Comparison of ENCODE assay signal across 8 mouse cellular contexts in the genomic region with DNA sequence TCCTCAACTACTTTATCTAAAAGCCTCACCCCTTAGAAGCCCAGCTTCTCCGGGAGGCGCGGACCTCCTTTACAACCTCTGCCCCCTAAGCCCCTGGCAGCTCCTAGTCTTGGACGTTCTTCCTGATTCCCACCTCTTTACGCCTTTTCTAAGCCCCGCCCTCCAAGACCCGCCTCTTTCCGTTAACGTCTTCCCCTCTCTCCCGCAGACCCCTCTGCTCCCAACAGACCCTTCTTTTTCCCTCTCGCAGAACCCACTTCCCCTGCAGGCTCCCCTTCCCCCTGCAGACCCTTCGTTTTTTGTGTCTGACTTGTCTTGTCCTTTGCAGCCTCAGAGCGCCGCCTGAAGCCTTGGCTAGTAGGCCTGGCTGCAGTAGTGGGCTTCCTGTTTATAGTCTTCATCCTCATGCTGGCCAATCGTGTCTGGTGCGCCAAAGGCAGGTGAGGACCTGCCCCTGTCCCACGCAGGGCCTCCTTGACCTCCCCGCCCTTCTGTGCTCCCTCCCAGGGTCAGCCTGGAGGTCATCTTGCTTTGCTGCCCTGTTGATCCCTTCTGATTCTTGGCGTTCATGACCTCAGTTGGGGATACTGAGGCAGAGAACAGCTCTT. TPM values are rescaled to one million over a fixed set of nuclear protein-coding genes. Genes with fewer than 3 reads are reported as not detected.
A peak's percentile ranks its signal among the peaks of the same experiment; 100 is the strongest.
DNase-seq lines count a peak whose midpoint lies in the region; ATAC-seq and TF ChIP-seq lines count a peak whose summit lies in the region.

No protein-coding gene starts in this region.

- H3K36me3 ChIP-seq in spleen, adult 2 months (ENCODE audit: control insufficient read depth, insufficient read depth, low read length), result no peaks in the 10 kb centered on the region; the same call in 1 of the 2 replicates
- peaks cover 21% of the 10 kb centered on the region for H3K36me3 ChIP-seq in limb, embryonic 14.5 days (ENCODE audit: control insufficient read depth, insufficient read depth, low read length)
- H3K36me3 ChIP-seq in neural tube, embryonic 13.5 days, result peaks cover 18% of the 10 kb centered on the region

- TF ChIP-seq CTCF in spleen, adult 2 months (IDR thresholded peaks at IDR 0.05; ENCODE audit: extremely low read depth, insufficient read depth, insufficient read length, insufficient replicate concordance), result no peak

- no peaks in the 10 kb centered on the region for H3K9me3 ChIP-seq in limb, embryonic 14.5 days (ENCODE audit: control insufficient read depth, low read length)
- no peaks in the 10 kb centered on the region for H3K9me3 ChIP-seq in neural tube, embryonic 13.5 days

- H3K4me3 ChIP-seq in spleen, adult 2 months (ENCODE audit: extremely low read depth, insufficient read depth, insufficient read length), result peak overlapping the region; percentile 56; the same call in 1 of the 2 replicates
- H3K4me3 ChIP-seq in limb, embryonic 14.5 days (replicated peaks; ENCODE audit: low read length), result peak overlapping the region; percentile 31
- peak overlapping the region; percentile 15 for H3K4me3 ChIP-seq in neural tube, embryonic 13.5 days

- peak overlapping the region; percentile 20; the same call in 1 of the 2 replicates for H3K27ac ChIP-seq in spleen, adult 2 months (ENCODE audit: insufficient read depth, low read length)
- peak overlapping the region; percentile 55 for H3K27ac ChIP-seq in limb, embryonic 14.5 days (replicated peaks; ENCODE audit: low read depth, low read length)
- peak overlapping the region; percentile 64 for H3K27ac ChIP-seq in neural tube, embryonic 13.5 days (replicated peaks)

- DNase-seq in spleen, adult 2 months (ENCODE audit: low read depth in 1 of 2, low spot score in 2 of 2), result no peak
- no peak for DNase-seq in spleen, postnatal 36 days (ENCODE audit: low spot score in 2 of 2)
- no peak for DNase-seq in limb, embryonic 14.5 days (ENCODE audit: low spot score)
- DNase-seq in Muller cell, postnatal 12 days (ENCODE audit: inconsistent ontology term), result no peak
- no peak for DNase-seq in left cerebral cortex, postnatal 25 days (ENCODE audit: low spot score in 2 of 2)
- DNase-seq in cerebellum, postnatal 14 days, result no peak

- no peak for TF ChIP-seq POLR2A in spleen, adult 2 months (IDR thresholded peaks at IDR 0.05; ENCODE audit: low read depth, low read length)
- TF ChIP-seq POLR2A in limb, embryonic 14.5 days (IDR thresholded peaks at IDR 0.05; ENCODE audit: borderline replicate concordance, extremely low read depth, insufficient read depth, insufficient read length), result no peak

- ATAC-seq in hematopoietic stem cell, adult 5-6 weeks (replicated peaks in 1 of 2; ENCODE audit: insufficient read depth in 1 of 2, low FRiP score in 2 of 2, low TSS enrichment in 1 of 2, low read depth in 1 of 2, poor library complexity in 2 of 2, severe bottlenecking in 2 of 2), result peak; percentile 15 to 43; a peak in 3 of 4 replicates
- ATAC-seq in limb, embryonic 14.5 days (ENCODE audit: low FRiP score, low read depth), result no peak
- ATAC-seq in neural tube, embryonic 13.5 days (ENCODE audit: low read depth), result no peak

- peak overlapping the region; percentile 48 for H3K9ac ChIP-seq in limb, embryonic 14.5 days (ENCODE audit: low read depth, low read length, severe bottlenecking)
- peak overlapping the region; percentile 63 for H3K9ac ChIP-seq in neural tube, embryonic 13.5 days

- H3K4me2 ChIP-seq in limb, embryonic 14.5 days (replicated peaks; ENCODE audit: low read depth, low read length, severe bottlenecking), result peak overlapping the region; percentile 52
- H3K4me2 ChIP-seq in neural tube, embryonic 13.5 days, result peak overlapping the region; percentile 47

- peaks cover 13% of the 10 kb centered on the region; the same call in 1 of the 2 replicates for H3K4me1 ChIP-seq in spleen, adult 2 months (ENCODE audit: control insufficient read depth, insufficient read depth, insufficient read length)
- peaks cover 16% of the 10 kb centered on the region for H3K4me1 ChIP-seq in limb, embryonic 14.5 days (ENCODE audit: control insufficient read depth, insufficient read depth, low read length)
- H3K4me1 ChIP-seq in neural tube, embryonic 13.5 days (replicated peaks), result peaks cover 41% of the 10 kb centered on the region

- intact Hi-C loops in left cerebral cortex, postnatal 25 days (cut with DNase I), result no loop called here

- WGBS in spleen, adult 2 months, result 5% methylated on average over 19 of the region's 19 CpGs
- WGBS in limb, embryonic 14.5 days, result 7% methylated on average over 19 of the region's 19 CpGs
- WGBS in neural tube, embryonic 13.5 days, result 8% methylated on average over 19 of the region's 19 CpGs

- H3K27me3 ChIP-seq in spleen, adult 2 months (ENCODE audit: control insufficient read depth, insufficient read depth, low read length), result no peaks in the 10 kb centered on the region
- no peaks in the 10 kb centered on the region for H3K27me3 ChIP-seq in limb, embryonic 14.5 days (ENCODE audit: control insufficient read depth, insufficient read depth, low read length)
- H3K27me3 ChIP-seq in neural tube, embryonic 13.5 days, result no peaks in the 10 kb centered on the region

RNA-seq across cellular contexts. Expression of a gene that starts 0.7 kb away (rescaled TPM):
- polyA plus RNA-seq in spleen, adult 2 months (2012; rRNA removed), result 18.3 and 22.9 TPM in 2 replicates
- total RNA-seq in hematopoietic stem cell, adult 5-6 weeks (2017), result 17.4 and 20.4 TPM in 2 replicates
- polyA plus RNA-seq in limb, embryonic 14.5 days (2012; rRNA removed), result 7.5 and 7.8 TPM in 2 replicates
- polyA plus RNA-seq in limb, embryonic 14.5 days (2014; fragmentation: Nextera tagmentation; extraction: Ambion mirVana), result 4.3 and 4.6 TPM in 2 replicates
- 1.8 and 3.1 TPM in 2 replicates for polyA plus RNA-seq in neural tube, embryonic 13.5 days (2015; fragmentation: Nextera tagmentation; extraction: Ambion mirVana)
- 1 to 10 TPM in 1 of 2 experiments, under 1 TPM in 1; 0.89 to 1.5 TPM for total RNA-seq in left cerebral cortex, postnatal 25 days (2021)

RNA-seq across cellular contexts. Expression of a gene that starts 4.8 kb away (rescaled TPM):
- polyA plus RNA-seq in spleen, adult 2 months (2012; rRNA removed), result 2.9 and 6.4 TPM in 2 replicates
- total RNA-seq in hematopoietic stem cell, adult 5-6 weeks (2017), result not detected in 2 replicates
- polyA plus RNA-seq in limb, embryonic 14.5 days (2012; rRNA removed), result 6.8 and 9.5 TPM in 2 replicates
- polyA plus RNA-seq in limb, embryonic 14.5 days (2014; fragmentation: Nextera tagmentation; extraction: Ambion mirVana), result 0.99 and 1.2 TPM in 2 replicates
- polyA plus RNA-seq in neural tube, embryonic 13.5 days (2015; fragmentation: Nextera tagmentation; extraction: Ambion mirVana), result 1.3 and 2.5 TPM in 2 replicates
- 1 to 10 TPM; 4.0 to 4.1 TPM for total RNA-seq in left cerebral cortex, postnatal 25 days (2021)

RNA-seq across cellular contexts. Expression of a gene that starts 9.3 kb away (rescaled TPM):
- polyA plus RNA-seq in spleen, adult 2 months (2012; rRNA removed), result 2.3 and 2.9 TPM in 2 replicates
- total RNA-seq in hematopoietic stem cell, adult 5-6 weeks (2017), result 6.9 TPM in 1 of 2 replicates, not detected in the other
- polyA plus RNA-seq in limb, embryonic 14.5 days (2012; rRNA removed), result 4.3 and 5.0 TPM in 2 replicates
- polyA plus RNA-seq in limb, embryonic 14.5 days (2014; fragmentation: Nextera tagmentation; extraction: Ambion mirVana), result 1.1 and 2.9 TPM in 2 replicates
- 5.2 and 8.2 TPM in 2 replicates for polyA plus RNA-seq in neural tube, embryonic 13.5 days (2015; fragmentation: Nextera tagmentation; extraction: Ambion mirVana)
- total RNA-seq in left cerebral cortex, postnatal 25 days (2021), result 1 to 10 TPM; 3.5 to 4.2 TPM

RNA-seq across cellular contexts. Expression of a gene that starts 9.3 kb away (rescaled TPM):
- polyA plus RNA-seq in spleen, adult 2 months (2012; rRNA removed), result 47.9 and 71.7 TPM in 2 replicates
- total RNA-seq in hematopoietic stem cell, adult 5-6 weeks (2017), result 13.2 and 15.3 TPM in 2 replicates
- 54.3 and 66.7 TPM in 2 replicates for polyA plus RNA-seq in limb, embryonic 14.5 days (2012; rRNA removed)
- polyA plus RNA-seq in limb, embryonic 14.5 days (2014; fragmentation: Nextera tagmentation; extraction: Ambion mirVana), result 60.0 and 63.7 TPM in 2 replicates
- 72.2 and 75.2 TPM in 2 replicates for polyA plus RNA-seq in neural tube, embryonic 13.5 days (2015; fragmentation: Nextera tagmentation; extraction: Ambion mirVana)
- 10 to 100 TPM; 83.7 to 87.7 TPM for total RNA-seq in left cerebral cortex, postnatal 25 days (2021)

RNA-seq across cellular contexts. Expression of a gene that starts 15.2 kb away (rescaled TPM):
- polyA plus RNA-seq in spleen, adult 2 months (2012; rRNA removed), result 127 and 128 TPM in 2 replicates
- total RNA-seq in hematopoietic stem cell, adult 5-6 weeks (2017), result 11.6 and 17.2 TPM in 2 replicates
- polyA plus RNA-seq in limb, embryonic 14.5 days (2012; rRNA removed), result 109 and 142 TPM in 2 replicates
- polyA plus RNA-seq in limb, embryonic 14.5 days (2014; fragmentation: Nextera tagmentation; extraction: Ambion mirVana), result 92.8 and 95.5 TPM in 2 replicates
- 105 and 112 TPM in 2 replicates for polyA plus RNA-seq in neural tube, embryonic 13.5 days (2015; fragmentation: Nextera tagmentation; extraction: Ambion mirVana)
- 10 to 100 TPM; 63.5 to 70.2 TPM for total RNA-seq in left cerebral cortex, postnatal 25 days (2021)

Comparison
In these comparisons a context has a peak if more than half of its experiments do, and no peak if none do; other contexts are left out.
1. ATAC-seq: peak in hematopoietic stem cell, adult 5-6 weeks (2 of 2); none in limb, embryonic 14.5 days (single experiment) and neural tube, embryonic 13.5 days (single experiment).
2. Peak in every context shown above with its lines, with median percentiles within 50 percentile points of each other: H3K27ac ChIP-seq and H3K4me3 ChIP-seq.